Mouse (Mus musculus) CH12.LX (cell line): Measurements from ENCODE around the gene Gramd1a.

Source experiments
- CTCF ChIP-seq, 2 experiments: IDR thresholded peaks in 1 of 2; conservative IDR thresholded peaks in 1 of 2; 2 replicates each; pipeline ENCODE4 v1.5.1; 2011 to 2012; ENCODE audit warnings: low read depth in 2 of 2, low read length in 2 of 2, improper control_type of control experiment in 1 of 2, inconsistent platforms in 1 of 2, mild to moderate bottlenecking in 1 of 2, moderate library complexity in 1 of 2
- MAX ChIP-seq: IDR thresholded peaks from 2 replicates; pipeline ENCODE4 v1.6.1; 2011; ENCODE audit warnings: low read length, improper control_type of control experiment
- MXI1 ChIP-seq: IDR thresholded peaks from 2 replicates; pipeline ENCODE4 v1.6.1; 2011; ENCODE audit warnings: mild to moderate bottlenecking, low read depth, low read length, improper control_type of control experiment
- POLR2A ChIP-seq: IDR thresholded peaks from 2 replicates; pipeline ENCODE4 v1.6.1; 2011; ENCODE audit warnings: low read depth, mild to moderate bottlenecking, improper control_type of control experiment, low read length

- TF ChIP-seq MAX (no peak), MXI1 (no peak), CTCF (conservative IDR thresholded peaks at IDR 0.05 in 1 of 2, IDR thresholded peaks at IDR 0.05 in 1 of 2; ENCODE audit: low read depth in 2 of 2, low read length in 2 of 2) (no peak), POLR2A (no peak)
Measured at GRCm38 (mm10) chr7:31115587-31116043, 40.1 kb downstream of the Gramd1a start.
